Comparison of ENCODE assay signal across 27 mouse cellular contexts in genomic region chr11:104155899-104156298, GRCm38 (mm10). TPM values are rescaled to one million over a fixed set of nuclear protein-coding genes. Genes with fewer than 3 reads are reported as not detected.
"Had no signal": no experiment of that assay in that cellular context is flagged by ENCODE, and none has a peak within 500 bp of the region (broad histone marks: within the 10 kb centered on the region; RNA-seq: fewer than 3 reads in every experiment).

No protein-coding gene starts in this region.

- H3K4me1 ChIP-seq: liver, embryonic 13.5 days had no signal

- H3K9ac ChIP-seq: liver, embryonic 13.5 days; midbrain, embryonic 12.5 days; neural tube, embryonic 12.5 days had no signal

- DNase-seq: kidney, adult 2 months; kidney, postnatal 25 days; layer of hippocampus, postnatal 36 days; liver, embryonic 13.5 days; lung, adult 2 months; lung, postnatal 14 days; lung, postnatal 4 days; thymus, adult 18-20 months; thymus, postnatal 36 days had no signal

- H3K4me3 ChIP-seq: layer of hippocampus, adult 2 months; left cerebral cortex, adult 2 months; liver, embryonic 13.5 days; midbrain, embryonic 12.5 days; myocyte; neural tube, embryonic 12.5 days had no signal

- H3K9me3 ChIP-seq: liver, embryonic 13.5 days; midbrain, embryonic 12.5 days; neural tube, embryonic 12.5 days had no signal

- H3K27ac ChIP-seq: kidney, postnatal 0 days; layer of hippocampus, adult 2 months; left cerebral cortex, adult 2 months; liver, embryonic 13.5 days; midbrain, embryonic 12.5 days; neural tube, embryonic 12.5 days had no signal

- H3K36me3 ChIP-seq: liver, embryonic 13.5 days; midbrain, embryonic 12.5 days; neural tube, embryonic 12.5 days had no signal

- H3K4me2 ChIP-seq: liver, embryonic 13.5 days; midbrain, embryonic 12.5 days; neural tube, embryonic 12.5 days had no signal

- ATAC-seq: midbrain, embryonic 16.5 days had no signal

RNA-seq across cellular contexts. Expression of gene Crhr1, which starts 23.2 kb away (rescaled TPM):
- polyA plus RNA-seq: kidney, adult 2 months; large intestine, adult 2 months; liver, embryonic 13.5 days; liver, embryonic 16.5 days; lung, adult 2 months; lung, embryonic 16.5 days; myocyte; small intestine, adult 2 months had no signal

RNA-seq across cellular contexts. Expression of gene Sppl2c, which starts 30.2 kb away (rescaled TPM):
- polyA plus RNA-seq: kidney, embryonic 14.5 days; kidney, postnatal 0 days; limb, embryonic 11.5 days; limb, embryonic 14.5 days; liver, adult 2 months; liver, embryonic 13.5 days; liver, embryonic 16.5 days; lung, adult 2 months; lung, embryonic 16.5 days; midbrain, embryonic 12.5 days; midbrain, embryonic 16.5 days; myocyte; neural tube, embryonic 12.5 days; small intestine, adult 2 months; spleen, adult 2 months; stomach, embryonic 16.5 days; urinary bladder, adult 2 months had no signal
